Mouse (Mus musculus): Measurements from ENCODE around the gene Babam1. TPM values are rescaled to one million over a fixed set of nuclear protein-coding genes. Genes with fewer than 3 reads are reported as not detected.
"Not testable (repeated sequence)": the region's sequence is repeated elsewhere in the genome, so short reads cannot be mapped to it uniquely, and the experiment has no call there.

Gene Babam1
- polyA plus RNA-seq, 1 experiment from 2014 or later: 54.7 TPM

DNA sequence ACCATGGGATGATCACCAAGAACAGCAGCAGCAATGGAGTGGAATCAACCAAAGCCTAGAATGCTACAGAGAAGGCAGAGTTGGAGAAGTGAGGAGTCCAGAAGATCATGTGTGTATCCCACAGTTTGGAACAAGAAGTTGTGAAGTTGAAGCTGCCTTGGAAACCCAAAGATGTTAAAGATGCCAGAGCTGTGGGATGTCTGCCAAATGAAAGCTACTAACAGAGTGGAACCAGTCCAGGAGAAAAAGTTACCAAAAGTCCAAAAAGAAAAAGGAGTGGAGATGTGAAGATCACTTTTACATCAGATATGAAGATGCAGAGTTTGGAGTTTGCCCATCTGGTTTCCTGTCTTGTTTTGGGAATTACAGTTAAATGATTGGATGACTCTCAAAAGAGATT, 25.5 kb downstream of the Babam1 start:
- Histone ChIP-seq H3K27ac (replicated peaks) (no peak overlapping the region), H3K27me3 (ENCODE audit: control insufficient read depth, insufficient read depth, low read length) (no peaks in the 10 kb centered on the region), H3K4me2 (replicated peaks; ENCODE audit: low read depth) (no peak overlapping the region), H3K9ac (ENCODE audit: low read length) (no peak overlapping the region), H3K4me3 (ENCODE audit: low read depth, low read length) (no peak overlapping the region), H3K36me3 (ENCODE audit: control insufficient read depth, insufficient read depth, low read length) (no peaks in the 10 kb centered on the region), H3K4me1 (replicated peaks; ENCODE audit: control insufficient read depth, insufficient read depth) (no peaks in the 10 kb centered on the region), H3K9me3 (ENCODE audit: control insufficient read depth, low read length) (no peaks in the 10 kb centered on the region)
- no peak for DNase-seq (ENCODE audit: low spot score)
- no peak for ATAC-seq (ENCODE audit: low FRiP score, low TSS enrichment)
- TF ChIP-seq CTCF (IDR thresholded peaks at IDR 0.05; ENCODE audit: low read depth) (no peak), EP300 (optimal IDR thresholded peaks at IDR 0.05) (no peak)

GRCm38 (mm10) chr8:71432935-71433334, 36.3 kb downstream of the Babam1 start:
- WGBS: 78% methylated on average over 1 of the region's 1 CpGs
- not testable (repeated sequence) for H3K36me3 ChIP-seq (ENCODE audit: control insufficient read depth, insufficient read depth, low read length); H3K9ac ChIP-seq (ENCODE audit: low read length); H3K9me3 ChIP-seq (ENCODE audit: control insufficient read depth, low read length); H3K27ac ChIP-seq (replicated peaks); H3K4me2 ChIP-seq (replicated peaks; ENCODE audit: low read depth); DNase-seq (ENCODE audit: low spot score); H3K4me3 ChIP-seq (ENCODE audit: low read depth, low read length); H3K27me3 ChIP-seq (ENCODE audit: control insufficient read depth, insufficient read depth, low read length); H3K4me1 ChIP-seq (replicated peaks; ENCODE audit: control insufficient read depth, insufficient read depth); ATAC-seq (ENCODE audit: low FRiP score, low TSS enrichment)

- TF ChIP-seq CTCF (IDR thresholded peaks at IDR 0.05; ENCODE audit: low read depth) (no peak), EP300 (optimal IDR thresholded peaks at IDR 0.05) (no peak)
- ATAC-seq (ENCODE audit: low FRiP score, low TSS enrichment): no peak
Measured at GRCm38 (mm10) chr8:71437041-71437440, 40.4 kb downstream of the Babam1 start.

DNA sequence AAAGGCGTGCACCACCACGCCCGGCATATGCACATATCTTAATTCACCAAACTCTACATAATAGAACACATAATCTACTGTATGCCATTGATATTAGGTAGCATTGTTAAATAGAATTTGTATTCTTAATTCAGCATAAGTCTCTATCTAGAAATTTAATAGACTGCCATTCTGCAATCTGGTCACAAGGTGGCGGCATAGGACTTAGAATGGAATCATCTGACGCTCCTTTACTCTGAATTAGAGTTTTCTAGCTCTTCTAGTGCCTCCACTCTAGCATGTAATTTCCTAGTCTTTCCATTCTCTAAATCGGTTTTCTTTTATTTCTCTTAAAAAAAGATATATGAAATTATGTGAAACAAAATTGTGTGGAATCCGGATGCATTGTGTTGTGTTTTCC, 44.7 kb downstream of the Babam1 start:
- Histone ChIP-seq H3K4me2 (replicated peaks; ENCODE audit: low read depth) (no peak overlapping the region), H3K27me3 (ENCODE audit: control insufficient read depth, insufficient read depth, low read length) (no peaks in the 10 kb centered on the region), H3K36me3 (ENCODE audit: control insufficient read depth, insufficient read depth, low read length) (no peaks in the 10 kb centered on the region), H3K9ac (ENCODE audit: low read length) (no peak overlapping the region), H3K27ac (replicated peaks) (no peak overlapping the region), H3K4me3 (ENCODE audit: low read depth, low read length) (no peak overlapping the region), H3K9me3 (ENCODE audit: control insufficient read depth, low read length) (no peaks in the 10 kb centered on the region), H3K4me1 (replicated peaks; ENCODE audit: control insufficient read depth, insufficient read depth) (no peaks in the 10 kb centered on the region)
- peak; percentile 88 for TF ChIP-seq CTCF (IDR thresholded peaks at IDR 0.05; ENCODE audit: low read depth)
- TF ChIP-seq EP300 (optimal IDR thresholded peaks at IDR 0.05): no peak
- 1% methylated on average over 7 of the region's 7 CpGs for WGBS
- DNase-seq (ENCODE audit: low spot score): peak; percentile 41
- ATAC-seq (ENCODE audit: low FRiP score, low TSS enrichment): no peak

More at GRCm38 (mm10) chr8:71437041-71437440, 40.4 kb downstream of the Babam1 start:
- DNase-seq (ENCODE audit: low spot score): no peak
- H3K4me2 ChIP-seq (replicated peaks; ENCODE audit: low read depth): no peak overlapping the region
- H3K9me3 ChIP-seq (ENCODE audit: control insufficient read depth, low read length): no peaks in the 10 kb centered on the region
- no peaks in the 10 kb centered on the region for H3K27me3 ChIP-seq (ENCODE audit: control insufficient read depth, insufficient read depth, low read length)
- H3K4me1 ChIP-seq (replicated peaks; ENCODE audit: control insufficient read depth, insufficient read depth): no peaks in the 10 kb centered on the region
- H3K36me3 ChIP-seq (ENCODE audit: control insufficient read depth, insufficient read depth, low read length): no peaks in the 10 kb centered on the region
- H3K9ac ChIP-seq (ENCODE audit: low read length): no peak overlapping the region
- H3K27ac ChIP-seq (replicated peaks): no peak overlapping the region
- WGBS: 32% methylated on average over 3 of the region's 3 CpGs
- no peak overlapping the region for H3K4me3 ChIP-seq (ENCODE audit: low read depth, low read length)

DNA sequence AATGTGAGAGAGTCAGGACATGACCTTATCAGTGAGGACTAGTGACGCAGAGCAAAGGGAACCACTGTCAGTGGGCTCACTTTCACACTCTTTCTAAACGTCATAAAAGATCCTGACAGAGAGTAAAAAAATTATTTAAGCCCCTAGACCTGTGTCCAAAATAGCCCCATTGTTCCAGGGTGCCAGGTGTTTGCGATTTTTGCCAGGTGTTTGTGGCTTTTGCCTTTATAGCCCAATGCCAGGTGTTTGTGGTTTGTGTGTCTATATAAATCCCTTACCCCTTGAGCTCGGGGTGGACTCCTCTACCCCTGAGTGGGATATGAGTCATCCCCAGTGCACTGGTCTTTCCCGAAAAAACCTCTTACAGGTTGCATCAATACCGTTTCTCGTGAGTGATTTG, 48.4 kb downstream of the Babam1 start:
- H3K9ac ChIP-seq (ENCODE audit: low read length): no peak overlapping the region
- H3K27me3 ChIP-seq (ENCODE audit: control insufficient read depth, insufficient read depth, low read length): no peaks in the 10 kb centered on the region
- no peaks in the 10 kb centered on the region for H3K4me1 ChIP-seq (replicated peaks; ENCODE audit: control insufficient read depth, insufficient read depth)
- no peak for TF ChIP-seq EP300 (optimal IDR thresholded peaks at IDR 0.05)
- no peak for TF ChIP-seq CTCF (IDR thresholded peaks at IDR 0.05; ENCODE audit: low read depth)
- H3K27ac ChIP-seq (replicated peaks): no peak overlapping the region
- H3K9me3 ChIP-seq (ENCODE audit: control insufficient read depth, low read length): no peaks in the 10 kb centered on the region
- WGBS: 73% methylated on average over 7 of the region's 7 CpGs
- ATAC-seq (ENCODE audit: low FRiP score, low TSS enrichment) (no peak), DNase-seq (ENCODE audit: low spot score) (no peak)
- no peaks in the 10 kb centered on the region for H3K36me3 ChIP-seq (ENCODE audit: control insufficient read depth, insufficient read depth, low read length)
- H3K4me3 ChIP-seq (ENCODE audit: low read depth, low read length): no peak overlapping the region
- H3K4me2 ChIP-seq (replicated peaks; ENCODE audit: low read depth): no peak overlapping the region

DNA sequence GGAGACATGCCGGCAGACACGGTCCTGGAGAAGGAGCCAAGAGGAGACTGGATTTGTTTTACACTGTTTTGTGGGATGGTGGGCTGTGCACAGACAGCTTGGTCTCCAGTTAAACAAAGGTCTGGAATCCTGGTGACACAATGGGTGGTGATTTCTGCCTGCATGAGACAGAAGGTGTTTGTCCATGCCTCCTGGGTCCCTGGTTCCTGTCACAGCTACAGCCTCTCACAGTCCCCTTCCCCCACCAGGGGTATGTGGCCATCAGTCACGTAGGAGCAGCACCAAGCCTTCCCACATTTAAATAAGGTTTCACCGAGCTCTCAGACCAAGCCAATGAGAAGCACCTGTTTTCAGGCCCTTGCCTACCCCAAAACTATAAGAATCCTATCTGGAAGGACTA, 54.7 kb downstream of the Babam1 start:
- TF ChIP-seq CTCF (IDR thresholded peaks at IDR 0.05; ENCODE audit: low read depth) (no peak), EP300 (optimal IDR thresholded peaks at IDR 0.05) (no peak)
- DNase-seq (ENCODE audit: low spot score): no peak
- 60% methylated on average over 4 of the region's 4 CpGs for whole genome bisulfite sequencing
- Histone ChIP-seq H3K36me3 (ENCODE audit: control insufficient read depth, insufficient read depth, low read length) (no peaks in the 10 kb centered on the region), H3K4me3 (ENCODE audit: low read depth, low read length) (no peak overlapping the region), H3K27ac (replicated peaks) (no peak overlapping the region), H3K4me1 (replicated peaks; ENCODE audit: control insufficient read depth, insufficient read depth) (no peaks in the 10 kb centered on the region), H3K4me2 (replicated peaks; ENCODE audit: low read depth) (no peak overlapping the region), H3K9ac (ENCODE audit: low read length) (no peak overlapping the region), H3K9me3 (ENCODE audit: control insufficient read depth, low read length) (no peaks in the 10 kb centered on the region), H3K27me3 (ENCODE audit: control insufficient read depth, insufficient read depth, low read length) (no peaks in the 10 kb centered on the region)
- ATAC-seq (ENCODE audit: low FRiP score, low TSS enrichment): no peak
